Mouse (Mus musculus) midbrain, embryonic 16.5 days (tissue): ENCODE results near the gene Tut4. TPM values are rescaled to one million over a fixed set of nuclear protein-coding genes. Genes with fewer than 3 reads are reported as not detected.

Experiments used
- ATAC-seq: fragments of 200-750 bp; cut with Nextera tagmentation; 2 replicates; pipeline ENCODE4 v1.8.0; 2017; ENCODE audit warnings: moderate TSS enrichment
- H3K27ac ChIP-seq: fragments of 300-500 bp; sonication (generic); 2 replicates; pipeline ENCODE4 v1.5.1; 2014; ENCODE audit warnings: mild to moderate bottlenecking, low read length, mixed read lengths
- H3K27me3 ChIP-seq: fragments of 300-500 bp; sonication (generic); 2 replicates; pipeline ENCODE4 v1.6.1; 2014; ENCODE audit warnings: low read depth, low read length, mixed read lengths; ENCODE audit not compliant: control insufficient read depth, insufficient read depth
- H3K36me3 ChIP-seq: fragments of 300-500 bp; sonication (generic); 2 replicates; pipeline ENCODE4 v1.6.1; 2014; ENCODE audit warnings: mild to moderate bottlenecking, low read length, moderate library complexity, mixed read lengths; ENCODE audit not compliant: control insufficient read depth, insufficient read depth
- H3K4me1 ChIP-seq: fragments of 300-500 bp; sonication (generic); 2 replicates; pipeline ENCODE4 v1.6.1; 2014; ENCODE audit warnings: mild to moderate bottlenecking, low read length, mixed read lengths; ENCODE audit not compliant: control insufficient read depth, insufficient read depth
- H3K4me2 ChIP-seq: fragments of 300-500 bp; sonication (generic); 2 replicates; pipeline ENCODE4 v1.6.1; 2014; ENCODE audit warnings: mild to moderate bottlenecking, low read length, mixed read lengths
- H3K4me3 ChIP-seq: fragments of 300-500 bp; sonication (generic); 2 replicates; pipeline ENCODE4 v1.5.1; 2014; ENCODE audit warnings: low read depth, mild to moderate bottlenecking, low read length, moderate library complexity, mixed read lengths
- H3K9ac ChIP-seq: fragments of 300-500 bp; sonication (generic); 2 replicates; pipeline ENCODE4 v1.6.1; 2014; ENCODE audit warnings: low read depth, low read length, mixed read lengths
- H3K9me3 ChIP-seq: fragments of 300-500 bp; sonication (generic); replicated peaks from 2 replicates; pipeline ENCODE4 v1.6.1; 2014; ENCODE audit warnings: mild to moderate bottlenecking, low read length, mixed read lengths; ENCODE audit not compliant: control insufficient read depth, poor library complexity, severe bottlenecking
- WGBS: fragments of 180-500 bp; shearing (Covaris S2); extraction: QIAGEN DNeasy Blood & Tissue Kit; methylation state at CpG from one replicate; pipeline ENCODE4 v1.1.7; 2014; 5-methylcytosine and 5-hydroxymethylcytosine counted together
- polyA plus RNA-seq: library from polyadenylated mRNA; unstranded; fragments of >200 nt; fragmentation: Nextera tagmentation; extraction: Ambion mirVana; gene quantifications from 2 replicates; pipeline ENCODE4 v1.2.1, GENCODE M21; 2015

Gene Tut4
- 50.9 and 58.4 TPM in 2 replicates for polyA plus RNA-seq

GRCm38 (mm10) chr4:108459231-108460155 lies at the start of gene Tut4:
Gene Tut4, plus strand, starts transcription at chr4:108459426.
- Histone ChIP-seq H3K4me1 (peaks cover 16% of the 10 kb centered on the region), H3K9ac (peak within 1 kb of the TSS; percentile 99), H3K9me3 (no peaks in the 10 kb centered on the region), H3K27ac (peak within 1 kb of the TSS; percentile 100), H3K4me2 (peak within 1 kb of the TSS; percentile 70), H3K27me3 (no peaks in the 10 kb centered on the region), H3K4me3 (peak within 1 kb of the TSS; percentile 100), H3K36me3 (no peaks in the 10 kb centered on the region)
- ATAC-seq = peak; percentile 92
- 0% methylated on average over 58 of the region's 97 CpGs for WGBS

- ATAC-seq = no peak
- H3K9ac ChIP-seq = no peak overlapping the region
- no peaks in the 10 kb centered on the region for H3K36me3 ChIP-seq
- no peaks in the 10 kb centered on the region for H3K4me1 ChIP-seq
- no peaks in the 10 kb centered on the region for H3K9me3 ChIP-seq
- no peak overlapping the region for H3K4me2 ChIP-seq
- no peak overlapping the region for H3K27ac ChIP-seq
- H3K4me3 ChIP-seq = no peak overlapping the region
- WGBS = 88% methylated on average over 2 of the region's 2 CpGs
- no peaks in the 10 kb centered on the region for H3K27me3 ChIP-seq
Observed at GRCm38 (mm10) chr4:108424587-108424986, 34.6 kb upstream of the Tut4 start.

GRCm38 (mm10) chr4:108427719-108428340 lies 31.4 kb upstream of the Tut4 start:
- H3K9me3 ChIP-seq = no peaks in the 10 kb centered on the region
- no peak overlapping the region for H3K27ac ChIP-seq
- no peak for ATAC-seq
- no peak overlapping the region for H3K4me2 ChIP-seq
- H3K36me3 ChIP-seq = no peaks in the 10 kb centered on the region
- H3K9ac ChIP-seq = no peak overlapping the region
- peaks cover 11% of the 10 kb centered on the region for H3K4me1 ChIP-seq
- 80% methylated on average over 11 of the region's 11 CpGs for WGBS
- H3K4me3 ChIP-seq = no peak overlapping the region
- no peaks in the 10 kb centered on the region for H3K27me3 ChIP-seq

- 79% methylated on average over 6 of the region's 6 CpGs for WGBS
- Histone ChIP-seq H3K36me3 (no peaks in the 10 kb centered on the region), H3K27me3 (no peaks in the 10 kb centered on the region), H3K4me3 (no peak overlapping the region), H3K9ac (no peak overlapping the region), H3K9me3 (no peaks in the 10 kb centered on the region), H3K4me2 (no peak overlapping the region), H3K4me1 (peaks cover 11% of the 10 kb centered on the region), H3K27ac (no peak overlapping the region)
- ATAC-seq = no peak
Observed at GRCm38 (mm10) chr4:108428341-108428721, 30.9 kb upstream of the Tut4 start.

GRCm38 (mm10) chr4:108430656-108431560 lies 28.3 kb upstream of the Tut4 start:
- Histone ChIP-seq H3K4me1 (peaks cover 11% of the 10 kb centered on the region), H3K4me3 (no peak overlapping the region), H3K9ac (no peak overlapping the region), H3K9me3 (no peaks in the 10 kb centered on the region), H3K27ac (peak overlapping the region; percentile 58), H3K36me3 (no peaks in the 10 kb centered on the region), H3K4me2 (no peak overlapping the region), H3K27me3 (no peaks in the 10 kb centered on the region)
- ATAC-seq = peak; percentile 91
- 21% methylated on average over 4 of the region's 4 CpGs for WGBS

GRCm38 (mm10) chr4:108431561-108431936 lies 27.7 kb upstream of the Tut4 start:
- no peak overlapping the region for H3K4me3 ChIP-seq
- peaks cover 11% of the 10 kb centered on the region for H3K4me1 ChIP-seq
- no peaks in the 10 kb centered on the region for H3K9me3 ChIP-seq
- H3K27me3 ChIP-seq = no peaks in the 10 kb centered on the region
- H3K27ac ChIP-seq = peak overlapping the region; percentile 58
- no peak for ATAC-seq
- 28% methylated on average over 2 of the region's 2 CpGs for WGBS
- no peaks in the 10 kb centered on the region for H3K36me3 ChIP-seq
- H3K9ac ChIP-seq = no peak overlapping the region
- no peak overlapping the region for H3K4me2 ChIP-seq

GRCm38 (mm10) chr4:108433341-108433740 lies 25.9 kb upstream of the Tut4 start:
- Histone ChIP-seq H3K4me2 (no peak overlapping the region), H3K9ac (no peak overlapping the region), H3K4me3 (no peak overlapping the region), H3K27me3 (no peaks in the 10 kb centered on the region), H3K9me3 (no peaks in the 10 kb centered on the region), H3K4me1 (peaks cover 11% of the 10 kb centered on the region), H3K36me3 (no peaks in the 10 kb centered on the region), H3K27ac (no peak overlapping the region)
- WGBS = 37% methylated on average over 6 of the region's 6 CpGs
- ATAC-seq = no peak

GRCm38 (mm10) chr4:108434221-108434620 lies 25.0 kb upstream of the Tut4 start:
- Histone ChIP-seq H3K27me3 (no peaks in the 10 kb centered on the region), H3K9ac (no peak overlapping the region), H3K4me1 (peaks cover 11% of the 10 kb centered on the region), H3K4me2 (no peak overlapping the region), H3K36me3 (no peaks in the 10 kb centered on the region), H3K27ac (no peak overlapping the region), H3K9me3 (no peaks in the 10 kb centered on the region), H3K4me3 (no peak overlapping the region)
- WGBS = 87% methylated on average over 4 of the region's 4 CpGs
- no peak for ATAC-seq
